16 mouse cellular contexts compared by ENCODE assay signal in genomic region chr8:75249186-75249585, GRCm38 (mm10).
"Had no signal": no experiment of that assay in that cellular context is flagged by ENCODE, and none has a peak within 500 bp of the region (broad histone marks: within the 10 kb centered on the region; RNA-seq: fewer than 3 reads in every experiment).

No protein-coding gene starts in this region.

- DNase-seq: heart, postnatal 10 days; heart, postnatal 14 days; heart, postnatal 36 days; heart, postnatal 4 days; kidney, adult 11 months; kidney, adult 18-20 months; kidney, adult 2 months; kidney, adult 8-10 months; kidney, adult 9 months; kidney, postnatal 10 days; kidney, postnatal 14 days; kidney, postnatal 25 days; kidney, postnatal 36 days; kidney, postnatal 4 days; layer of hippocampus, adult 9-11 months; layer of hippocampus, postnatal 36 days had no signal
